Mouse (Mus musculus) thymus, postnatal 36 days (tissue): ENCODE measurements around the gene Calhm2.
A peak's percentile ranks its signal among the peaks of the same experiment; 100 is the strongest.
"Not testable (repeated sequence)": the region's sequence is repeated elsewhere in the genome, so short reads cannot be mapped to it uniquely, and the experiment has no call there.

ENCODE experiments used
- DNase-seq, 2 experiments: peaks; one replicate each; pipeline ENCODE4 v3.0.0; 2022; ENCODE audit warnings: mixed read lengths in 2 of 2

Calhm2 gene

GRCm38 (mm10) chr19:47149854-47150253 lies 11.8 kb upstream of the Calhm2 start:
- DNase-seq = no peak

GRCm38 (mm10) chr19:47148267-47148847 lies 10.3 kb upstream of the Calhm2 start:
- no peak for DNase-seq

- DNase-seq = no peak
Observed at GRCm38 (mm10) chr19:47144154-47144553, 6.1 kb upstream of the Calhm2 start, which contains the start of gene Calhm1. TSS of gene Calhm1 (minus strand) at chr19:47144254.

DNA sequence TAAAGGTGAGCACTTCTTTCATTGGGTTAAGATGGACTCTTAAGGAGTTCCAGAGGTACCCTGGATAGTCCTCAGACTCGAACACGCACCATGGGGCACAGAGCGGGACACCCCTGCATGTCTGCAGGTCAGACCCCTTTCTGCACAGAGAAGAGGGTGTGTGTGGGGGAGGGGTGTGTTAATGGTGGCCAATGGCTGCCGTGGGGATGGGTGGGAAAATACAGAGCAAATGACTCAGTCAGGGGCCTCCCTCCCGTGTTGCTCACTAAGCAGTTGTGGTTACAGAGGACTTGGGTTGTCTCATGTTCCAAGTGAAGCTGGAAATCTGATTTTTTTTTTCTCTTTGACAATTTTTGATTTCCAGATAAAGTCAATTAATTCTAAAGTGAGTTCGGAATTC lies 4.3 kb upstream of the Calhm2 start:
- DNase-seq = no peak

DNA sequence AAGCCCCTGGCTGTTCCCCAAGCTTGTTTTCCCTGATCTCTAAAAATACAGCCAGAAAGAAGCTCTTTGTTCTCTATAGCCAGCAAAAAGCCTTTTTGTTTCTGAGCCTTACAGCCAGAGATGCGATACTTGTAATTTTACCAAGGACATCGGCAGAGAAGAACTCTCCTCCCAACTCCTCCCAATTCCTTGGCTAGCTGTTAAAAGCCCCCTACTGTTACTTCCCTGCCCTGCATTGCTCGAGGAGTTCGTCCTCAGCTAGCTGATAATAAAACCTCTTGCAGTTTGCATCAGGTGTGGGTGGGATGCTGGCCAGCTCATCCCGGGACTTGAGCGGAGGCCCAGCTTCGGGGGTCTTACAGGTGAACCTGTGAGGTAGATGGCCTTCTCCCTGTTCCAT lies 1.5 kb upstream of the Calhm2 start:
- not testable (repeated sequence) for DNase-seq

GRCm38 (mm10) chr19:47137051-47137581 lies 978 bp downstream of the Calhm2 start:
- peak; percentile 26 to 29 for DNase-seq

DNA sequence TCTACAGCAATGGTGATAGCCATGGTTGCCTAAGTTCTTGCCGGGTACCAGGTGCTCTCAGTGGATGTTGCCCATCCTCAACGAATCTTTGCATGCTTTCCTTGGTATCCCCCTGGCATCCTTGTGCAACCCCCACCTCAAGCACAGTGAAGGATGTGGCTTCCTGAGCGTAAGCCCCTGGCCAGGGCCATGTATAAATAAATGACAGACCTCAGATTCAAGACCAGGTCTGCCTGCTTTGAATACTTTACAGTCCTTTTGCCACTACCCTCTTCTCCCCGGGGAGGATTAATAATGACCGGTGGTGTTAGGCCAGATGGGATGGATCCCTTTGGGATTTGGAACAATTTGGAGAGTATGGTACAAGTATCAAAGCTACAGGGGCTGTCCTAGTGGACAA lies 1.9 kb downstream of the Calhm2 start:
- DNase-seq = no peak

DNA sequence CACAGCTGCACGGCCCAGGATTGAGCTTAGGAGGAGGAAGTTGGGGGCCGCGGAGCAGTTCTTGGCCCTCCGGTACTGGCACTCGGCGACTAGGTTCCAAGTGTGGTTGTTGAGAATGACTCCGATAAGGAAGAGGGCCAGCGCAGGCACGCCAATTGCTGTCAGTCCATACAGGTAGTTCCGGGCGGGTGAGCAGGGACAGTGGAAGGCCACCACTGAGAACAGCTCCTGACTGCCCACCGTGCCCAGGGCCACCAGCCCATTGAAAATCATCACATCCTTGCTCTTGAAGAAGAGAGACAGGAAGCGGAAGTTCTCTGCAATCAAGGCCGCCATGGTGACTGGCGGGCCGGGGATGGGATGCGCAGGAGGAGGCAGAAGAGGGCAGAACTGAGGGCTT lies 2.5 kb downstream of the Calhm2 start:
- DNase-seq = no peak

DNA sequence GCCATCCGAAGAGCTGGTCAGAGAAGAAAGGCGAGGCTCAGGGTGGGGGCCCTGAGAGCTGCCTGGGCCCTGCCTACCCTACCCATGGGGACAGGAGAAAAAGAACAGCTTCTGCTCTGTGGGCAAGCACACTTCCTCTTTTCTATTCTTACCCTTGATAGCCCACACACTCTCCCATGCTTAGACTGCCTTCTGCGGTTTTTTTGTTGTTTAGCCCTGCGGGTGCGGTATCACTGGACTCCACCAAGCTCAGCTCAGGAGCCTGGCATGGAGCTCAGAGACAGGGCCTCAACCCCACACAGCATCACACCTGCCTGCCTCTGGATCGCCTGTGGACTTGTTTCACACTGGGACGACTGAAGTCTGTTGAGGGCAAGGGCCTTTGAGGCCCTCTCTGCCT lies 4.9 kb downstream of the Calhm2 start:
- DNase-seq = no peak

- no peak for DNase-seq
Observed at GRCm38 (mm10) chr19:47130551-47131125, 7.5 kb downstream of the Calhm2 start.

GRCm38 (mm10) chr19:47128835-47129234 lies 9.3 kb downstream of the Calhm2 start:
- DNase-seq = no peak

- no peak for DNase-seq
Observed at GRCm38 (mm10) chr19:47128164-47128563, 9.9 kb downstream of the Calhm2 start.

- peak; percentile 23 to 39 for DNase-seq
Observed at GRCm38 (mm10) chr19:47122802-47123201, 15.3 kb downstream of the Calhm2 start.

GRCm38 (mm10) chr19:47121054-47121453 lies 17.0 kb downstream of the Calhm2 start:
- no peak for DNase-seq

DNA sequence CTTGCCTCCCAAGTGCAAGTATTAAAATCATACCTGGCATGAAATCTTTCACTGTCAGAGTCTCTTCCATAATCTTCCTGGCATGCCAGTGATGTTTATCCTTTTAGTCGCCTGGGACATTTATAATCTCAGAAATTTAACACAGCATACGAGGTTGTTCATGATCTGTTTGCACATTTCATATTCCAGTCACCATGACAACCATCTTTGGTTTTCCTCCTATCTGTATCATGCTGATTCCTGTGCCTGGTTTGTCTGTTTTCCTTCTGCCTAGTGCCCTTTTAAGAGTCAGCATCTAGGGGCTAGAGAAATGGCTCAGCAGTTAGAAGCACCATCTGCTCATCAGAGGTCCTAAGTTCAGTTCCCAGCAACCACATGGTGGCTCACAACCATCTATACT lies 19.5 kb downstream of the Calhm2 start:
- no peak for DNase-seq

DNA sequence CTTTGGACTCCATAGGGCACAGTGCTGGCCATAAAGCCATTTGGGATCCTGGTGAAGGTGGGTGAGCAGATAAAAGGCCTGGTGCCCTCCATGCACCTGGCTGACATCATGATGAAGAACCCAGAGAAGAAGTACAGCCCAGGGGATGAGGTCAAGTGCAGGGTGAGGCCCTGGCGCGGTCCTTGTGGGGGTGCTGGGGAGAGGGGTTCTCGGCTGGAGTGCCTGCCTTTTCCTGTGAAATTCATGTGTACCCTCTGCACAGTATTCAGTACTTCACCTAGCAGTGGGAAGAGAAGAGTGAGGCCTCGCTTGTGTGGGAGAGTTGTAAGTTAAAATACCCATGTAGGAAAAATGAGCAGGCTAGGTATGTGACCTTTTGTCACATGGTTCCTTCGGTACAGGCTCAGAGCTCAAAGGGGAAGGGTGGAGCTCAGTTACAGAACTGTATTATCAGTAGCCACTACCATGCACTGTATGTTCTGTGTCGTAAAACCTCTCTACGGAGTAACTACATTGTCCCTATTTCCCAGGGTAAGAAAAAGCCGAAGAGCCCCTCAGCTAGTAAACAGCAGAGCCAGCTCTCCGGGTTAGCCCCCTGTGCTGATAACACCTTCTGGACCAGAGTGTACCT lies 33.3 kb downstream of the Calhm2 start:
- no peak for DNase-seq

- no peak for DNase-seq
Observed at GRCm38 (mm10) chr19:47101080-47101479, 37.0 kb downstream of the Calhm2 start.

- peak; percentile 92 to 95 for DNase-seq
Observed at GRCm38 (mm10) chr19:47090550-47091156, 47.4 kb downstream of the Calhm2 start, which contains the start of the genes Usmg5 and Pdcd11. TSS of gene Usmg5 (minus strand) at chr19:47090647. TSS of gene Pdcd11 (plus strand) at chr19:47090768.

GRCm38 (mm10) chr19:47089718-47090525 lies 48.2 kb downstream of the Calhm2 start:
- DNase-seq = no peak

- DNase-seq = no peak
Observed at GRCm38 (mm10) chr19:47088226-47088625, 49.9 kb downstream of the Calhm2 start.

GRCm38 (mm10) chr19:47067924-47068611 lies 70.0 kb downstream of the Calhm2 start:
- DNase-seq = peak; percentile 87 to 91
